Mouse (Mus musculus): ENCODE measurements around the gene Immp2l. TPM values are rescaled to one million over a fixed set of nuclear protein-coding genes. Genes with fewer than 3 reads are reported as not detected.

The Immp2l gene
- polyA plus RNA-seq, 2 experiments = 6.9 to 10.6 TPM

DNA sequence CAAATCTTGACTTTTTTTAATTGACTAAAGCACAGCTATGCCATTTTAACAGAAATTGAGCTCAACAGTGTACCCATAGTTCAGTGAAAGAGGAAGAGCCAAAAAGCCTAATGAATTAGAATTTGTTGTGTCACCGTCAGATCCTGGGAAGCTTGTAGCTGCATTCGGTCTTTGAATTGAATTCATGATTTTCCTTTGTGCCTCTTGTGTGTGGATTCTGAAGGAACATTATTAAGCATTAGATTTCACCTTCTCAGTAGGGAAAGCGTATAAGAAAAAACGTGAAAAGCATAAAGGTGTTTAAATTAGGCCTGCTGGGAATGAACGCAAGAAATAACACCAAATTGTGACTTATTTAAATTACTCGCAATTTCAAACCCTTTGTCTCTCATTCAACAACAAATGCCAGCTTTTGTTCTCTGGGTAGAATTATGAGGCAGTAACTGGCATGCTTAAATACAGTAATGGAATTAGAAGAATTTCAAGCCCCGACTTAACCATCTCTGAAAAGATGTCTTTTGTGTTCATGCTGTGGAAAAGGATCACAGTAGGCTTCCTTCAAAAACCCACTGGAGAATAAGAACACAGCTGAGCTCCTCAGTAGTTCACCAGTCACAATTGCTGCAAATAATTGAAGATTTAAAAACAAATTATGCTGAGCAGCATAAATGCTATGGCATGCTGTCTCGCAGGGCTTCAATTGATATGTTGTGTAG lies 626.1 kb downstream of the Immp2l start:
- no peak for ATAC-seq (ENCODE audit: low FRiP score, low read depth)
- no peak overlapping the region for H3K27ac ChIP-seq (replicated peaks; ENCODE audit: low read depth, low read length)
- 71% methylated on average over 8 of the region's 8 CpGs for WGBS

DNA sequence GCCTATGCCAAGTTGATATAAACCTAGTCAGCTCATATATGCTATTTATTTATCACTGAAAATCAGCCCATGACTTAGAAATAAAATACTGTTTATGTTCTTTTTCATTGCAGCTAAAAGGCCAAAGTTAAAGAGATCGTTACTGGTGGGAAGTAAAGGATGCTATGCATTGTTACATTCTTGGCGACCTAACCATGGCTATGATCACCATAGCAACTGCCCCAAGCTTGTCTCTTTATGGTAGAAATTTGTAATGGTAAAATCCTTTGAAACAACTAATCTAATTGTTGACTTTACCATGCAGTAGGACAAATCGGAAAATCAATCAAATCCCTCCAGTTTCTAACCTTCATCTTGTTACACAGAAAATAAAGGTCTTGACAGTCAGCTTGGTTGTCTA lies 644.4 kb downstream of the Immp2l start:
- ATAC-seq (ENCODE audit: low FRiP score, low read depth) (no peak), DNase-seq (ENCODE audit: low spot score) (no peak)
- Histone ChIP-seq H3K4me2 (replicated peaks; ENCODE audit: low read depth, low read length, severe bottlenecking) (no peak overlapping the region), H3K9me3 (ENCODE audit: control insufficient read depth, low read length) (no peaks in the 10 kb centered on the region), H3K9ac (ENCODE audit: low read depth, low read length, severe bottlenecking) (no peak overlapping the region), H3K36me3 (ENCODE audit: control insufficient read depth, insufficient read depth, low read length) (no peaks in the 10 kb centered on the region), H3K4me3 (replicated peaks; ENCODE audit: low read length) (no peak overlapping the region), H3K27ac (replicated peaks; ENCODE audit: low read depth, low read length) (no peak overlapping the region), H3K27me3 (ENCODE audit: control insufficient read depth, insufficient read depth, low read length) (no peaks in the 10 kb centered on the region), H3K4me1 (ENCODE audit: control insufficient read depth, insufficient read depth, low read length) (no peaks in the 10 kb centered on the region)
- 74% methylated on average over 3 of the region's 3 CpGs for WGBS
- no peak for TF ChIP-seq POLR2A (IDR thresholded peaks at IDR 0.05; ENCODE audit: borderline replicate concordance, extremely low read depth, insufficient read depth, insufficient read length)

More for the DNA sequence above, 626.1 kb downstream of the Immp2l start:
- H3K27me3 ChIP-seq (ENCODE audit: control insufficient read depth, insufficient read depth, low read length) = no peaks in the 10 kb centered on the region
- TF ChIP-seq POLR2A (IDR thresholded peaks at IDR 0.05; ENCODE audit: borderline replicate concordance, extremely low read depth, insufficient read depth, insufficient read length) = no peak
- no peaks in the 10 kb centered on the region for H3K4me1 ChIP-seq (ENCODE audit: control insufficient read depth, insufficient read depth, low read length)
- H3K4me3 ChIP-seq (replicated peaks; ENCODE audit: low read length) = no peak overlapping the region
- H3K36me3 ChIP-seq (ENCODE audit: control insufficient read depth, insufficient read depth, low read length) = no peaks in the 10 kb centered on the region
- no peak overlapping the region for H3K4me2 ChIP-seq (replicated peaks; ENCODE audit: low read depth, low read length, severe bottlenecking)
- no peaks in the 10 kb centered on the region for H3K9me3 ChIP-seq (ENCODE audit: control insufficient read depth, low read length)
- no peak for DNase-seq (ENCODE audit: low spot score)
- no peak overlapping the region for H3K9ac ChIP-seq (ENCODE audit: low read depth, low read length, severe bottlenecking)

DNA sequence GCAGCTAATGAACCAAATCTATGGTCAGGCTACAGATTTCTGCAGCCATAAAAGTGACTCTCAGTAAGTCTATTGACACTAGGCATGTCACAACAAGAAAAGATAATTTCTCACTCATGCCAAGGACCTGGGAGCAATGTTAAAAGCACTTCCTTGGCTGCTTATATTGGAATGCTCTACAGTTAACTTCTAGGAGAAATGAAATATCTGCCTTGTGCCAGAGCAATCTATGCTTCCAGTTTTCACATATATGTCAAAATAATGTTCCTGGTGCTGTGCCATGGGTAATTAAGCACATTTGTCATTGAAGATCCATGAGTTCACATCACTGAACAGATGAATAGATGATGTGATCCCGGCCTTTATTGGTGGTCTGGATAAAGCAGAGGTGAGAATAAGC lies 645.6 kb downstream of the Immp2l start:
- H3K27ac ChIP-seq (replicated peaks; ENCODE audit: low read depth, low read length) = no peak overlapping the region
- DNase-seq (ENCODE audit: low spot score) (no peak), ATAC-seq (ENCODE audit: low FRiP score, low read depth) (no peak)
- 85% methylated on average over 1 of the region's 1 CpGs for WGBS
- no peaks in the 10 kb centered on the region for H3K4me1 ChIP-seq (ENCODE audit: control insufficient read depth, insufficient read depth, low read length)
- H3K9me3 ChIP-seq (ENCODE audit: control insufficient read depth, low read length) = no peaks in the 10 kb centered on the region
- H3K4me3 ChIP-seq (replicated peaks; ENCODE audit: low read length) = no peak overlapping the region
- no peak overlapping the region for H3K9ac ChIP-seq (ENCODE audit: low read depth, low read length, severe bottlenecking)
- TF ChIP-seq POLR2A (IDR thresholded peaks at IDR 0.05; ENCODE audit: borderline replicate concordance, extremely low read depth, insufficient read depth, insufficient read length) = no peak
- no peak overlapping the region for H3K4me2 ChIP-seq (replicated peaks; ENCODE audit: low read depth, low read length, severe bottlenecking)
- H3K36me3 ChIP-seq (ENCODE audit: control insufficient read depth, insufficient read depth, low read length) = no peaks in the 10 kb centered on the region
- H3K27me3 ChIP-seq (ENCODE audit: control insufficient read depth, insufficient read depth, low read length) = no peaks in the 10 kb centered on the region

DNA sequence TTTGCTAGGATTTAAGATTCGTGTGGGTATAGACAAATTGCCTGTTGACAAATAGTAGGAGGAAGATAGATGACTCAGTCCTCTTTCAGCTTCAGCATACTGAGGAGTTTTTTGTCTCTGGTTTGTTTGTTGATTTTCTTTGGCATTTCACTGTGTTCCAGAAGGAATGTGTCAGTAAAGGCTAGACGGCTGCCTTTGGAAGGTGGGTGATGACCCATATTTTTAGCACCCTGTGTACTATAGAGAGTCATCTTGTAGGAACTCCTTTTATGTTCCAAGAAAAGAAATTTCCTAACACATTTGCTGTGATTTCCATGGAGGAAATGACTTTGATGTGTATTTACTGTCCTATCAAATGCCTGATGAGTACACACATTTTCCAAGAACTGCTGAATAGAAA lies 651.0 kb downstream of the Immp2l start:
- DNase-seq (ENCODE audit: low spot score) (no peak), ATAC-seq (ENCODE audit: low FRiP score, low read depth) (no peak)
- Histone ChIP-seq H3K27ac (replicated peaks; ENCODE audit: low read depth, low read length) (no peak overlapping the region), H3K9me3 (ENCODE audit: control insufficient read depth, low read length) (no peaks in the 10 kb centered on the region), H3K4me2 (replicated peaks; ENCODE audit: low read depth, low read length, severe bottlenecking) (no peak overlapping the region), H3K4me1 (ENCODE audit: control insufficient read depth, insufficient read depth, low read length) (no peaks in the 10 kb centered on the region), H3K36me3 (ENCODE audit: control insufficient read depth, insufficient read depth, low read length) (no peaks in the 10 kb centered on the region), H3K9ac (ENCODE audit: low read depth, low read length, severe bottlenecking) (no peak overlapping the region), H3K4me3 (replicated peaks; ENCODE audit: low read length) (no peak overlapping the region), H3K27me3 (ENCODE audit: control insufficient read depth, insufficient read depth, low read length) (no peaks in the 10 kb centered on the region)
- no peak for TF ChIP-seq POLR2A (IDR thresholded peaks at IDR 0.05; ENCODE audit: borderline replicate concordance, extremely low read depth, insufficient read depth, insufficient read length)
- WGBS = 55% methylated on average over 2 of the region's 2 CpGs

DNA sequence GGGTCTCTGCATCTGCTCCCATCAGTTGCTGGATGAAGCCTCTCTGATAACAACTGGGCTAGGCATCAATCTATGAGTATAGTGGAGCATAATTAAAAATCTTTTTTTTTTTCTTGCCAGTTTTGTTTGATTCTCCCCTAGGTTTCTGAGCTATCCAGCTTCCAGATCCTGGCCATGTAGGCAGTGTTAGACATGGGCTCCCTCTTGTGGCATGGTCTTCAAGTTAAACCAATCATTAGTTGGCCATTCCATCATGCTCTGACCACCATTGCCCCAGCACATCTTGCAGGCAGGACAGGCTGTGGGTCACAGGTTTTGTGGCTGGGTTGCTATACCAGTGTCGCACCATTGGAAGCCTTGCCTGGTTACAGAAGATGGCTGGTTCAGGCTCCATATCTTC lies 656.3 kb downstream of the Immp2l start:
- DNase-seq (ENCODE audit: low spot score) (no peak), ATAC-seq (ENCODE audit: low FRiP score, low read depth) (no peak)
- no peak for TF ChIP-seq POLR2A (IDR thresholded peaks at IDR 0.05; ENCODE audit: borderline replicate concordance, extremely low read depth, insufficient read depth, insufficient read length)

More for the DNA sequence above, 656.3 kb downstream of the Immp2l start:
- whole genome bisulfite sequencing = 80% methylated on average over 1 of the region's 1 CpGs
- H3K4me1 ChIP-seq (ENCODE audit: control insufficient read depth, insufficient read depth, low read length) = no peaks in the 10 kb centered on the region
- H3K4me3 ChIP-seq (replicated peaks; ENCODE audit: low read length) = no peak overlapping the region
- no peak overlapping the region for H3K4me2 ChIP-seq (replicated peaks; ENCODE audit: low read depth, low read length, severe bottlenecking)
- no peak overlapping the region for H3K27ac ChIP-seq (replicated peaks; ENCODE audit: low read depth, low read length)
- H3K9me3 ChIP-seq (ENCODE audit: control insufficient read depth, low read length) = no peaks in the 10 kb centered on the region
- H3K9ac ChIP-seq (ENCODE audit: low read depth, low read length, severe bottlenecking) = no peak overlapping the region
- no peaks in the 10 kb centered on the region for H3K27me3 ChIP-seq (ENCODE audit: control insufficient read depth, insufficient read depth, low read length)
- H3K36me3 ChIP-seq (ENCODE audit: control insufficient read depth, insufficient read depth, low read length) = no peaks in the 10 kb centered on the region

All from limb, embryonic 14.5 days (tissue).